Mouse (Mus musculus): ENCODE data around the gene Bzw2.

- TF ChIP-seq CTCF (IDR thresholded peaks at IDR 0.05; ENCODE audit: borderline replicate concordance, extremely low read depth, insufficient read depth, insufficient read length) (no peak), POLR2A (IDR thresholded peaks at IDR 0.05; ENCODE audit: borderline replicate concordance, extremely low read depth, insufficient read depth, insufficient read length, poor library complexity, severe bottlenecking) (no peak)
Measured at GRCm38 (mm10) chr12:36093081-36093670, 64.7 kb downstream of the Bzw2 start.
